Mouse (Mus musculus): ENCODE results near the gene S100a13.

Gene S100a13

GRCm38 (mm10) chr3:90508287-90508949, 5.8 kb upstream of the S100a13 start:
- DNase-seq (ENCODE audit: low spot score in 2 of 2), result no peak

- peak; percentile 100 for DNase-seq (ENCODE audit: low spot score in 2 of 2)
These were observed 5.1 kb upstream of the S100a13 start, which contains the start of gene Chtop for GRCm38 (mm10) chr3:90508950-90509746. TSS of gene Chtop (minus strand) at chr3:90509498.

DNA sequence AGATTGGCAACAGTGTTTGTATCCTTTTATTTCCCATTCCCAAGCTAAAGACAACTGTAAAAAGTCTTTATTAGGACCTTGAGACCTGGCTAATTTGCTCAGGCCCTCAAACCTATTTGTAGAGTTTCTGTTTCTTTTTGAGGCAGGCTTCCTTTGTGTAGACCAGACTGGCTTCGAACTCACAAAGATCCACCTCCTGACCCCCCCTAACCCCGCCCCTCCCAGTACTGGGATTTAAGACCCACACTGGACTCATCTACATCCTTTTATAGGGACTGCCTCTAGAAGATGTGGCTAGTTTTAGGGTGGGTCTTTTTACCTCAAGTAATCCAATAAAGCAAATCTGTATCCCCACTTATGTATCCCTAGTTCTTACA, 4.5 kb upstream of the S100a13 start:
- no peak for DNase-seq (ENCODE audit: low spot score in 2 of 2)

DNA sequence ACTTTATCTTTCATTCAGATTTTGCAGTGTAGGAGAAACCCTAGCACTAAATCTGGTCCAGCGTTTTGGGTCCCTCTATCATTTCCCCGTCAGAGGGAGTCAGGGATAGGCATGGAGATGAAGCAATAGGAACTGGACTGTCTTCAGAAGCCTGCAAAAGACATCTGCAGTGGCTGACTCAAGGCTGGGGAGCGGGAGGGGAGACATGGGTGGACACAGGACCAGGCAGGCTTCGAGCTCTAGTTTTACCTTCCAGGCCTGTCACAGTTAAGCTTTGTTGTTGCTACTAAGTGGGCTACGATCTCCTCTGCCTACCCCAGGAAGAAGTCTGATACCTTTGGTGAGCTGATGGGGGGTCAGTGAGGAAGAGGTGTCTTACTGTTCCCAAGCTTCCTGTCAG, 2.0 kb upstream of the S100a13 start:
- no peak for DNase-seq (ENCODE audit: low spot score in 2 of 2)

DNA sequence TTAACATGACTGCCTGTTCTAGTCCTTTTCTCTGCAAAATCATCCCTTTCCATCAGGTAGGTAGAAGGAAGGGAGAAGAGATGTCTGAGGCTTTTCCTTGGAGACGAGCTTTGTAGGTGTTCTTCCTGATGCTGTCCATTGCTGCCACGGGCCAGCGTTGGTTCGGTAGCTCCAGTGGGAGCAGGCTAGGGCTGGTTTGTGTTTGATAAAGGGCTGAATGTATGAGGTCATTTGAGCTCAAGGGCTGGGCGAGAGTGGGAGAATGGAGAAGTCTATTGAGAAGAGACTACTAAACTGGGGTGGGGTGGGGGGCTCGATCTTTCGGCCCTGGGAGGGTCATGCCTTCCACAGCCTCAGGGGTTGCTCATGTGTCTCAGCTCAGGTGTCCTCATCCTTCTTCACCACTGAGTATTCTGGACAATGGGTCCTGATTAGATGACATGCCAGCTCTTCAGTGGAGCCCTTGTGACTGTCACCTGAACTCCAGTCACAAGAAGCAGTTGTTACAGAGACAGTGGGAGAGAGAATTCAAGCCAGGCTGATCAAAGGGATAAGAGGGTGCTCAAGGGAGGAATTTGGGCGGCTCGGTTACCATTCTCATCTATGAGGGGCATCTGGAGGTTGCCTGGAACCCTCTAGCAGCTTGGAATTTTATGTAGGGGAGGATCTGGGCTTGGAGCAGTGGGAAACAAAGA, 1.1 kb upstream of the S100a13 start:
- DNase-seq (ENCODE audit: low spot score in 2 of 2), result peak in 1 of 2 experiments; percentile 51

DNA sequence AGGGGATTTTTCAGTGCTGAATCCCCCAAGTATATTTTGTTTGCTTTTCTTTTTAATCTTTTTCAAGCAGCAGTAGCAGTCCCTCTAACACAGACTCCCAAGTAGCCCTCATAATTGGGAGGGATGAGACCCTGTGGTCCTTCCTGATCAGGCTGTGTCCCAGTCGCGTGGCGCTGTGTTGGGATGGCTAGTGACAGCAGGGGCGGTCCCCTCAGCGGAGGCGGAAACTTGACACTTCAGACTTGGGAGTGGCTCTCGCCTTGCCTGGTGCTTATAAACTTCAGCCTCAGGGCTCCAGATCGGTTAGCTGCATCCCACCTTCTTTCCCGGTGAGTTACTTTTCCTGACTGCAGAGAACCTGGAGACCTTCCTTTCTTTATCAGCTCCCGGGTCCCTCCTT, 456 bp downstream of the S100a13 start:
- peak; percentile 60 to 83 for DNase-seq (ENCODE audit: low spot score in 2 of 2)

- DNase-seq (ENCODE audit: low spot score in 2 of 2), result peak in 1 of 2 experiments; percentile 63
These were observed 1.0 kb downstream of the S100a13 start for GRCm38 (mm10) chr3:90515242-90515641.

DNA sequence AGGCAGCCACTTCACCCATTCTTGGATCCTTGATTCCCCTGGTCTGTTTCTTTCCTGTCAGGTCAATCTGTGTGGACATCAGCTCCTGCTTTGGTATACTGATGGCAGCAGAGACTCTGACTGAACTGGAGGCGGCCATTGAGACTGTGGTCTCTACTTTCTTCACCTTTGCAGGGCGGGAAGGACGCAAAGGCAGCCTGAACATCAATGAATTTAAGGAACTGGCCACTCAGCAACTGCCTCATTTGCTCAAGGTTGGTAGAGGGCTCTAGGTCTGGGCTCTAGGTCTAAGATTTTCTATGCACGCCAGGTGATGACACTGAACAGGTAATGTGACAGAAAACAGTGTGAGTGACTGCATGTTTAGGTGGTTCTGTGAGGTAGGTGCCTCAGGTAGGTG, 1.6 kb downstream of the S100a13 start:
- DNase-seq (ENCODE audit: low spot score in 2 of 2), result peak in 1 of 2 experiments; percentile 51

DNA sequence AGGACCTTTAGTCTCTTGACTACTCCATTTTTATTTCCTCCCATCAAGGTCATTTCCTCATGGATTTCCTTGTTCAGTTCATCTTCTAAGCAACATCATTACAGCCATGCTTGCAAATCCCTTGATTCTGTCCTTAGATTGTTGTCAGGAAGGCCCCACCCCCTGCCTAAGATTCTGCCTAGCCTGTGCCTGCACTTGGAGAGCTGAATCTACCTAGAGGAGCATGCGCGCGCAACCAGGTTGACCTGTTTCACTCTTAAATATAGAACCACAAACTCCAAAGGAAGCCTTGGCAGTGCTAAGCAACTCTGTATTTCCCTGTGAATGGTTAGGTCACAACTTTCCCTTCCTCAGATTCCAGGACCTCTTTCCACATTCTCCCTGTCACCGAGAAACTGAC, 3.5 kb downstream of the S100a13 start:
- DNase-seq (ENCODE audit: low spot score in 2 of 2), result no peak

DNA sequence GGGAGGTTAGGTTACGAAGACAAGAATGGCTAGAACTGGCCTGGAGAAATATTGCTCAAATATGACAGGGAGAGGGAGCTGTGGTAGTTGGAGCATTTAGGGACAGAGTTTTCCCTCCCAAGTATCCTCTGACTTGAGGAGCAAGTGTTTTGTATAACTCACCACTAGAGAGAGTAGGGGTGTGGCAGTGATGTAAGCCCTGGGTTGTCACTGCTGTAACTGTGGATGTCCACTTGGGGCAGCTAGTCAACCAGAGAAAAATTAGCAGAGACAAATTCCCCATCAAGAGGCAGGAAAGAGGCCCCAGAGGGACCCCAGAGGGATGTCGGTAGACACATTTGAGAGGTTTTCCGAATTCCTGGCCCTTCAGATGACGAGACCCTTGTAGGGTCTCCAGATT, 11.2 kb downstream of the S100a13 start:
- DNase-seq (ENCODE audit: low spot score in 2 of 2), result peak in 1 of 2 experiments; percentile 62

GRCm38 (mm10) chr3:90526076-90526475, 11.8 kb downstream of the S100a13 start:
- DNase-seq (ENCODE audit: low spot score in 2 of 2), result peak in 1 of 2 experiments; percentile 55

DNA sequence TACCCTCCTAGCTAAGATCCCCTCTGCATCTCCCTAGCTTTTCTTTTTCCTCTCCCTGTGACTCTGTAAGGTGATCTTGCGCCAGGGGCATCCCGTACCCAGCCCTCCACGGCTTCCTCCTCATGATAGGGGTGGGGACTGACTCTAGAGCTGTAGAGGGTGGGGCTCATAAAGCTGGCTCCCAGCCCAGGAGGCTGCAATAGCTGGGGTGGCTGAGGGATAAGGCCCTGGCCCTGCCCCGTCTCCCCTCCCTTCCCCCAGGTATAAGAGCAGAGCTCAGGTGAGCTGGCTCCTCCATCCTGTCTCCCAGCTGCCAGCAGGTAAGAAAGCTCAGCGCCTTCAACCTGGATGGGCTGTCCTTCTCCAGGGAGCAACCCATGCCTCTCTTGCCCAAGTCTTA, 12.3 kb downstream of the S100a13 start, which contains the start of gene S100a14:
S100a14 (plus strand) TSS at position 277 of the 400 bp plus-strand sequence.
- peak in 1 of 2 experiments; percentile 61 for DNase-seq (ENCODE audit: low spot score in 2 of 2)

- DNase-seq (ENCODE audit: low spot score in 2 of 2), result peak in 1 of 2 experiments; percentile 45
These were observed 13.1 kb downstream of the S100a13 start for GRCm38 (mm10) chr3:90527291-90527873.

- no peak for DNase-seq (ENCODE audit: low spot score in 2 of 2)
These were observed 17.5 kb downstream of the S100a13 start for GRCm38 (mm10) chr3:90531713-90532112.

- no peak for DNase-seq (ENCODE audit: low spot score in 2 of 2)
These were observed 21.2 kb downstream of the S100a13 start for GRCm38 (mm10) chr3:90535446-90535845.

GRCm38 (mm10) chr3:90537141-90537904, 23.1 kb downstream of the S100a13 start, which contains the start of gene S100a16:
TSS of gene S100a16 (plus strand) at chr3:90537254.
- DNase-seq (ENCODE audit: low spot score in 2 of 2), result no peak

DNA sequence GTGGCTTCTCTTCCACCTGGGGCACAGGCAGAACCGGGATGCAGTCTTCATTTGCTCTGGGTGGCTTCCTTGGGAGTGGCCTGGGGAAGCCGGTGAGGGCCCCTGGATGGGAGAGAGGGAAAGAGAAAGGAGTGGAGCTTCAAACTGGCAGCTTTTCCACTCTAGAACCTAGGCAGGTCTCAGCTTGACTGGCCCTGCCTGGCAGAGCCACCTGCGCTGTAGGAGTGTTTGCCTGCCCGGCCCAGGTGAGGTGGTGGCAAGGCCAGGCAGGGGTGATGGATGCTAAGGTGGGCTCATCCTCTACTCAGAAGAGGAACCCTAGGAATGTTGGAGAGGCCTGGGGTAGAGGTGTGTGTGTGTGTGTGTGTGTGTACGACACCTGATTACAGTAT, 23.7 kb downstream of the S100a13 start:
- DNase-seq (ENCODE audit: low spot score in 2 of 2), result no peak

- DNase-seq (ENCODE audit: low spot score in 2 of 2), result no peak
These were observed 26.7 kb downstream of the S100a13 start for GRCm38 (mm10) chr3:90540904-90541303.

DNA sequence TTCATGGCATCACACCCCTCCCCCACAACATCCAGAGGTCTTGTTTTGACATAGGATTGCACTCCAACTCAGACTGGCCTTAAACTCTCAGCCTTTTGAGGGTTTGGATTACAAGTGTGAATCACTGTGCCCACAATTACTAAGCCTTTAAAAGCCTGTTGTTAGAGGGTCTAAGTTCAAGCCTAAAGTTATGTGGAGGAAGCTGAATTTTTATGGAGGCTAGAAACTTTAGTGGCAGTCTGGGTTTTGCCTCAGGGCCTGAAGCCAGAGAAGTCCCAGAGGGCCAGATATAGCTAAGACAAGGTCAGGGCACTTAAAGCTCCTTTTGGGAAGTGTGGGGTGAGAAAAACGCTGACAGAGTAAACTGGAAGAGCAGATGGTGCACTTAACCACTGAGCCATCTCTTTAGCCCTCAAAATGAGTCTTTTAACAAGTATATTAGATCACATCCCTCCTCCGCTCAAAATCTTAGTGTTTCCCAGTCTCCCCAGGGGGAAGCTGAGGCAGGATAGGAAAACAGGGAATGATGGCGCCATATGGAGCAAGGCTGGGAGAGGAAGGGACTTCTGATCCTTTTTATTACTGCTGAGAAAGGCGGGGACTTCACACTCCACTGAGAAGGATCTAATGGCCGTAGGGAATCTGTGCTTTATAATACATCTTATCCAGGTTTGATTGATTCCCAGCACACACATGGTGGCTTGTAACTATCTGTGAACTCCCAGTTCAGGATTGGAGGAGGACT, 35.6 kb downstream of the S100a13 start:
- no peak for DNase-seq (ENCODE audit: low spot score in 2 of 2)

- DNase-seq (ENCODE audit: low spot score in 2 of 2), result no peak
These were observed 36.2 kb downstream of the S100a13 start for GRCm38 (mm10) chr3:90550421-90550790.
